Mouse (Mus musculus) heart, embryonic 11.5 days (tissue): ENCODE measurements around the gene Nrf1. TPM values are rescaled to one million over a fixed set of nuclear protein-coding genes. Genes with fewer than 3 reads are reported as not detected.
A peak's percentile ranks its signal among the peaks of the same experiment; 100 is the strongest.

Source experiments
- ATAC-seq: fragments of 200-750 bp; cut with Nextera tagmentation; replicated peaks from 2 replicates; pipeline ENCODE4 v1.8.0; 2017; ENCODE audit warnings: moderate library complexity; ENCODE audit not compliant: insufficient number of reproducible peaks, low FRiP score, low TSS enrichment
- H3K27ac ChIP-seq: fragments of 300-500 bp; sonication (generic); 2 replicates; pipeline ENCODE4 v1.5.1; 2014; ENCODE audit warnings: mild to moderate bottlenecking, low read depth, low read length
- H3K27me3 ChIP-seq: fragments of 300-500 bp; sonication (generic); 2 replicates; pipeline ENCODE4 v1.6.1; 2014; ENCODE audit warnings: mild to moderate bottlenecking, low read length, mixed read lengths; ENCODE audit not compliant: control insufficient read depth, insufficient read depth
- H3K36me3 ChIP-seq: fragments of 300-500 bp; sonication (generic); 2 replicates; pipeline ENCODE4 v1.6.1; 2014; ENCODE audit warnings: mild to moderate bottlenecking, low read length, moderate library complexity, mixed read lengths; ENCODE audit not compliant: control insufficient read depth, insufficient read depth
- H3K4me1 ChIP-seq: fragments of 300-500 bp; sonication (generic); 2 replicates; pipeline ENCODE4 v1.6.1; 2014; ENCODE audit warnings: low read length; ENCODE audit not compliant: control insufficient read depth, insufficient read depth
- H3K4me2 ChIP-seq: fragments of 300-500 bp; sonication (generic); 2 replicates; pipeline ENCODE4 v1.6.1; 2014; ENCODE audit warnings: mild to moderate bottlenecking, moderate library complexity
- H3K4me3 ChIP-seq: fragments of 300-500 bp; sonication (generic); 2 replicates; pipeline ENCODE4 v1.5.1; 2014; ENCODE audit warnings: low read depth, low read length
- H3K9ac ChIP-seq: fragments of 300-500 bp; sonication (generic); 2 replicates; pipeline ENCODE4 v1.6.1; 2014; ENCODE audit warnings: mild to moderate bottlenecking, low read depth, low read length, moderate library complexity
- H3K9me3 ChIP-seq: fragments of 300-500 bp; sonication (generic); replicated peaks from 2 replicates; pipeline ENCODE4 v1.6.1; 2016; ENCODE audit warnings: low read length; ENCODE audit not compliant: control insufficient read depth
- WGBS: fragments of 180-500 bp; shearing (Covaris S2); extraction: QIAGEN DNeasy Blood & Tissue Kit; methylation state at CpG from one replicate; pipeline ENCODE4 v1.1.7; 2014; ENCODE audit not compliant: insufficient replicate concordance; 5-methylcytosine and 5-hydroxymethylcytosine counted together
- polyA plus RNA-seq: library from polyadenylated mRNA; unstranded; fragments of >200 nt; fragmentation: Nextera tagmentation; extraction: Ambion mirVana; gene quantifications from 2 replicates; pipeline ENCODE4 v1.2.1, GENCODE M21; 2014

Gene Nrf1
- polyA plus RNA-seq, 1 experiment from 2014 or later, result 44.5 TPM

GRCm38 (mm10) chr6:30176496-30176895 is 128.7 kb downstream of the Nrf1 start:
- Histone ChIP-seq H3K4me1 (peaks cover 43% of the 10 kb centered on the region), H3K27ac (no peak overlapping the region), H3K4me3 (peak overlapping the region; percentile 41), H3K9ac (no peak overlapping the region), H3K4me2 (peak overlapping the region; percentile 59), H3K36me3 (no peaks in the 10 kb centered on the region), H3K9me3 (no peaks in the 10 kb centered on the region), H3K27me3 (peaks cover 95% of the 10 kb centered on the region)
- no peak for ATAC-seq
- 3% methylated on average over 12 of the region's 12 CpGs for WGBS

DNA sequence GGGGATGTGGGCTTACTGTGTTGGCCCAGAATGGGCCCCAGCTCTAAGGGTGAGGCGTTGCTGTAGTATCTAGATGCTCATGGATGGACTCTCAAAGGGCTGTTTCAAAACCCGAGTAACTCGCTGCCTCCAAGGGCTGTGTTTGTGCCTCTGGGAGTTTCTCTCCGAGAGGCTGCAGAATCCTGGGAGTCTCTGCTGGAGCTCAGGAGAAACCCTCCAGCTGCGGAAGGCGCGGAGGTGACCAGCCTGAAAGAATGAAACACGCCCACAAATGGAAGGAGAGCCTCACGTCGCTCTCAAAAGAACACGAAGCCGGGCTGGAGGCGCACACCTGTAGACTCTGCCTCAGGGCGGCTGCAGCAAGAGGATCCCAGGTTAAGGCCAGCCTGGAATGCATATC is 129.5 kb downstream of the Nrf1 start:
- no peak overlapping the region for H3K4me3 ChIP-seq
- no peak for ATAC-seq
- H3K9ac ChIP-seq, result no peak overlapping the region
- H3K27ac ChIP-seq, result no peak overlapping the region
- WGBS, result 3% methylated on average over 14 of the region's 14 CpGs
- H3K4me2 ChIP-seq, result 0 out of 2 replicates have a peak overlapping the region, but pooled peaks have one; percentile 5
- peaks cover 43% of the 10 kb centered on the region for H3K4me1 ChIP-seq
- peaks cover 95% of the 10 kb centered on the region for H3K27me3 ChIP-seq
- H3K36me3 ChIP-seq, result no peaks in the 10 kb centered on the region
- H3K9me3 ChIP-seq, result no peaks in the 10 kb centered on the region

GRCm38 (mm10) chr6:30178023-30178639 is 130.3 kb downstream of the Nrf1 start:
- Histone ChIP-seq H3K9ac (no peak overlapping the region), H3K36me3 (no peaks in the 10 kb centered on the region), H3K27me3 (peaks cover 90% of the 10 kb centered on the region), H3K4me2 (no peak overlapping the region), H3K9me3 (no peaks in the 10 kb centered on the region), H3K27ac (no peak overlapping the region), H3K4me1 (peaks cover 39% of the 10 kb centered on the region), H3K4me3 (no peak overlapping the region)
- ATAC-seq, result no peak
- 3% methylated on average over 27 of the region's 27 CpGs for WGBS

DNA sequence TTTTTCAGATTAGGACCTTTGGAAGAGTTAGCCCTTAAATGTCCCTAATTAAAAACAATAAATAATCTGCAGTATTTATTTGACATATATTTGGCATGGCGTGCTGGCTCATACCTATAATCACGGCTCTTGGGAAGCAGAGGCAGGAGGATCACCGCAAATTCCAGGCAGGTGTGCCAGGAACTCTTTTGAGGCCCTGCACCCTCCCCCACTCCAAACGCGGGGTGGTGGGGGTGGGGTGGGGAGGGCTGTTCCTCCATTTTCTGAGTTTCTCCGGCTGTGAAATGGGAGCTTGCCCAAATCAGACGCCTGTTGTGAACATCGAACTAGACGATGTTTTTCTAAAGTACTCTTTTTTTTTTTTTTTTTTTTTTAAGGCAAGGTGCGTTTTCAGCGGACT is 131.3 kb downstream of the Nrf1 start:
- WGBS, result 15% methylated on average over 11 of the region's 11 CpGs
- Histone ChIP-seq H3K4me1 (peaks cover 30% of the 10 kb centered on the region), H3K4me3 (no peak overlapping the region)

GRCm38 (mm10) chr6:30180321-30180720 is 132.5 kb downstream of the Nrf1 start:
- no peak overlapping the region for H3K4me2 ChIP-seq
- ATAC-seq, result no peak
- H3K4me1 ChIP-seq, result peaks cover 19% of the 10 kb centered on the region
- no peaks in the 10 kb centered on the region for H3K36me3 ChIP-seq
- no peak overlapping the region for H3K9ac ChIP-seq
- no peak overlapping the region for H3K27ac ChIP-seq
- H3K9me3 ChIP-seq, result no peaks in the 10 kb centered on the region
- H3K27me3 ChIP-seq, result peaks cover 70% of the 10 kb centered on the region
- WGBS, result 24% methylated on average over 2 of the region's 2 CpGs
- H3K4me3 ChIP-seq, result no peak overlapping the region

More for the DNA sequence above, 131.3 kb downstream of the Nrf1 start:
- ATAC-seq, result no peak
- H3K9me3 ChIP-seq, result no peaks in the 10 kb centered on the region
- H3K36me3 ChIP-seq, result no peaks in the 10 kb centered on the region
- H3K9ac ChIP-seq, result no peak overlapping the region
- H3K27me3 ChIP-seq, result peaks cover 81% of the 10 kb centered on the region
- no peak overlapping the region for H3K27ac ChIP-seq
- H3K4me2 ChIP-seq, result peak overlapping the region; percentile 16; the same call in 1 of the 2 replicates

GRCm38 (mm10) chr6:30182038-30182437 is 134.2 kb downstream of the Nrf1 start:
- H3K36me3 ChIP-seq, result no peaks in the 10 kb centered on the region
- H3K9me3 ChIP-seq, result no peaks in the 10 kb centered on the region
- WGBS, result 61% methylated on average over 6 of the region's 6 CpGs
- peaks cover 58% of the 10 kb centered on the region for H3K27me3 ChIP-seq
- H3K4me1 ChIP-seq, result peaks cover 9% of the 10 kb centered on the region
- no peak overlapping the region for H3K4me2 ChIP-seq
- ATAC-seq, result no peak
- no peak overlapping the region for H3K27ac ChIP-seq
- no peak overlapping the region for H3K9ac ChIP-seq
- H3K4me3 ChIP-seq, result no peak overlapping the region

DNA sequence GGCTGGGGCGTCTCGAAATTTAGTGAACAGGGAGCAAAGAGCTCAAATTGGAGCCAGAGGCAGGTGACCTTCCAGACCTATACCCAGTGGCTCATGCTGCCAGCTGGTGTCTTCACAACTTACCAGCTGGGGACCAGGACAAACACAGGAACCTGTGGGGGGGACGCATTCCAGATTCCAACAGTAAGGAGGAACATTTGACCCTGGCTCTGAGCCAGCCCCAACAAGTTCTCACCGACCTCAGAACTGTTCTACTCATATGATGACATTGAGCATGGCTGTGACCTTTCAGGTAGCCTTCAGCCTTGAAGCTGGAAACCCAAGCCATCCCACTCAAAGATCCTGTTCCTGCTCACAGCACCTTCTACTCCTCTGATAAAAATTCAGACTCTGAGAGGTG is 135.8 kb downstream of the Nrf1 start:
- 66% methylated on average over 4 of the region's 4 CpGs for WGBS
- Histone ChIP-seq H3K36me3 (no peaks in the 10 kb centered on the region), H3K27me3 (peaks cover 44% of the 10 kb centered on the region), H3K9ac (no peak overlapping the region), H3K4me2 (no peak overlapping the region), H3K9me3 (no peaks in the 10 kb centered on the region), H3K4me3 (no peak overlapping the region), H3K4me1 (peaks cover 6% of the 10 kb centered on the region), H3K27ac (no peak overlapping the region)
- ATAC-seq, result no peak

DNA sequence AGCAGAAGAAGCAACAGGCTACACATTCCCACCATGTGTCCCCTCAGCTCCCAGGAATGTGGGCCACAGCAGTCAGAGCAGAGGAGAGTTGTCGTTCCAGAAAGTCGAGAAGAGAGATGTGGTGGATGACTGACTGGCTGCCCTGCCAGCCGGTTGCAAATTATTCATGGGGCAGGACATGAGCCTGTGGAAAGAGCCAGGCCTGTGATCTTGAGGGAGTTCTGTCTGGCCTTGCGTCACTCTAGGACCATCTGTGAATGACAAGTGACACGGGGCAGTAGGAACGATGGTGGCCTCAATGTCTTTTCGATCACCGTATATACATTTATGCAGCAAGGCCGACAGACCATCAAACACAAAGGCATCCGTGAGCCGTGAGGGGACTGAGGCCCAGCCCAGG is 147.9 kb downstream of the Nrf1 start:
- Histone ChIP-seq H3K4me1 (no peaks in the 10 kb centered on the region; the same call in 1 of the 2 replicates), H3K4me2 (no peak overlapping the region), H3K9ac (no peak overlapping the region), H3K36me3 (no peaks in the 10 kb centered on the region), H3K27ac (no peak overlapping the region), H3K27me3 (no peaks in the 10 kb centered on the region), H3K9me3 (no peaks in the 10 kb centered on the region), H3K4me3 (no peak overlapping the region)
- WGBS, result 69% methylated on average over 11 of the region's 11 CpGs
- no peak for ATAC-seq

GRCm38 (mm10) chr6:30196143-30196542 is 148.4 kb downstream of the Nrf1 start:
- 78% methylated on average over 8 of the region's 8 CpGs for WGBS
- no peaks in the 10 kb centered on the region for H3K27me3 ChIP-seq
- ATAC-seq, result no peak

More at GRCm38 (mm10) chr6:30196143-30196542, 148.4 kb downstream of the Nrf1 start:
- Histone ChIP-seq H3K9me3 (no peaks in the 10 kb centered on the region), H3K4me1 (no peaks in the 10 kb centered on the region; the same call in 1 of the 2 replicates), H3K9ac (no peak overlapping the region), H3K27ac (no peak overlapping the region), H3K36me3 (no peaks in the 10 kb centered on the region), H3K4me3 (no peak overlapping the region), H3K4me2 (no peak overlapping the region)
